Mouse (Mus musculus): ENCODE measurements around the gene Leng1. TPM values are rescaled to one million over a fixed set of nuclear protein-coding genes. Genes with fewer than 3 reads are reported as not detected.

Gene Leng1
- total and polyA plus RNA-seq, 3 experiments = 5.8 to 8.5 (median 6.7) TPM

DNA sequence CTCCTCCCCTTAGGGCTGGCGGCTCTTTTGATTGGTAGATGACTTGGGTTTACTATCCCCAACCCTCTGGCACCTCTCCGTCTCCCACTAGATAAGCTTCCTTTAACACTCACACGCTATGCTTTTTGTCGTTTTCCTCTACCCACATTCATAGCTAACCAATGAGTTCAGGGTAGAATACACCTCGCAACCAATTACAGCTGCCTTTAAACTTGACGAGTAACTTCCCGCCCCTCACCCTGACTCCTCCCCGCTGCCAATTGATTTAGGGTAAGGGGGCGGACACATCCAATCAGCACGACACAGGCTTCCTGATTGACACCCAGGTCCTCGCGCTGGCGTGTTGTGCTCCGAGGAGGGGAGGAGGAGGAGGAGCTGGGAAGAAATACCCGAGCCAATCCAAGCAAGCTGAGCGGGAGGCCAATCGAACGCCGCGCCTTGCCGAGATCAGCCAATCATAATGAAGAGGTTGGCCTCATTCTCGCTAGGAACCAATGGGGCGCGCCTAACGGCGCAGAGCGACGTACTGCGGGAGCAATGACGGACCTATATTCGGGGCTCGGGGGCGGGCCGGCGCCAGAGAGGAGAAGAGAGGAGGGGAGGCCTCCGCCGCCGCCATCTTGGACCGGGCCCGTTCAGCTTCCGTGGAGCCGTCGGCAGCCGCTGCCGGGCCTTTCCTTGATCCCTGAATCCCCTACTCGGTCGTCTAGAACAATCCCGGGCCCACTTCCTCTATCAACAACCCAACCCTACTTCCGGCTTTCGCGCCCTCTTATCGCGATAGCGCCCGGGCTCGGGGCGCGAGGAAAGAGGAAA is 20.8 kb downstream of the Leng1 start, which contains the start of gene Cnot3 (continued):
- TF ChIP-seq POLR2AphosphoS2 (IDR thresholded peaks at IDR 0.05; ENCODE audit: low read depth, low read length) (no peak), PAX5 (IDR thresholded peaks at IDR 0.05; ENCODE audit: low read length) (no peak), TBP (conservative IDR thresholded peaks at IDR 0.05; ENCODE audit: low read depth, low read length) (peak; percentile 78), UBTF (IDR thresholded peaks at IDR 0.05; ENCODE audit: low read depth, low read length) (no peak), POLR2A (IDR thresholded peaks at IDR 0.05; ENCODE audit: low read depth, low read length) (peak; percentile 85), ELF1 (IDR thresholded peaks at IDR 0.05; ENCODE audit: low read depth, low read length) (peak; percentile 84), MEF2A (IDR thresholded peaks at IDR 0.05; ENCODE audit: borderline replicate concordance, low read depth, low read length) (peak; percentile 35; the same call in 1 of the 2 replicates), MAZ (IDR thresholded peaks at IDR 0.05; ENCODE audit: low read depth, low read length) (peak; percentile 56; the same call in 1 of the 2 replicates)

DNA sequence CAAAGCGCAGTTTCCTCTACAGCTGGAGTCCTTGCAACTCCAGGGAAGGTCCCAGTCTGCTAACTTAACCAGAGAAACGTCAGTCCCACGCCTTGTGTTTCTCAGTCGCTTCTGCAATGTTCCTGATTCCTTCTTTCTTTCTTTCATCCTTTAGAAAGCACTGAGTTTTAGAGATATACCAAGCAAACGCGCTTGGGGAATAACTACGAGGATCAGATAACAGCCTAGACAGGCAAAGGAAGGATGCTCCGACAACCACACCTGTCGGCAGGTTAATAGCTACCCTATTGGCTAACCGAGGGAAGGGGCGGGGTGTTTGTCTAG is 21.3 kb downstream of the Leng1 start:
- 0 out of 2 replicates have a peak overlapping the region, but pooled peaks have one; percentile 24 for H3K27ac ChIP-seq (ENCODE audit: insufficient read depth, low read depth)
- no peak overlapping the region for H3K9ac ChIP-seq (ENCODE audit: insufficient read depth, low read depth)
- no peaks in the 10 kb centered on the region for H3K27me3 ChIP-seq (replicated peaks)
- H3K9me3 ChIP-seq (replicated peaks; ENCODE audit: low read length) = no peaks in the 10 kb centered on the region
- dilution Hi-C loops (cut with MboI; ENCODE audit: extremely low pct_ligation_motif_present, extremely low pct_unique_long_range_greater_than_20kb, low sequenced_read_pairs) (no loop called here), in situ Hi-C loops (cut with MboI; ENCODE audit: low pct_ligation_motif_present, low pct_unique_long_range_greater_than_20kb, low sequenced_read_pairs) (no loop called here)
- TF ChIP-seq HCFC1 (IDR thresholded peaks at IDR 0.05; ENCODE audit: low read depth, low read length) (no peak), CHD1 (IDR thresholded peaks at IDR 0.05; ENCODE audit: low read depth, low read length) (no peak), RAD21 (IDR thresholded peaks at IDR 0.05; ENCODE audit: low read depth, low read length) (no peak), MAFK (IDR thresholded peaks at IDR 0.05; ENCODE audit: insufficient replicate concordance, low read length) (no peak), MYC (IDR thresholded peaks at IDR 0.05; ENCODE audit: low read depth, low read length) (0 out of 2 replicates have a peak, but pooled peaks have one; percentile 15), RCOR1 (conservative IDR thresholded peaks at IDR 0.05; ENCODE audit: low read depth, low read length) (peak; percentile 77; the same call in 1 of the 2 replicates), EP300 (IDR thresholded peaks at IDR 0.05; ENCODE audit: low read length) (no peak), TBP (conservative IDR thresholded peaks at IDR 0.05; ENCODE audit: low read depth, low read length) (no peak), SIN3A (IDR thresholded peaks at IDR 0.05; ENCODE audit: low read length) (0 out of 2 replicates have a peak, but pooled peaks have one; percentile 66), MAZ (IDR thresholded peaks at IDR 0.05; ENCODE audit: low read depth, low read length) (no peak), USF2 (conservative IDR thresholded peaks at IDR 0.05; ENCODE audit: low read depth, low read length) (no peak), TCF12 (IDR thresholded peaks at IDR 0.05; ENCODE audit: low read depth, low read length) (peak; percentile 31; the same call in 1 of the 2 replicates), MEF2A (IDR thresholded peaks at IDR 0.05; ENCODE audit: borderline replicate concordance, low read depth, low read length) (no peak; the same call in 1 of the 2 replicates), NELFE (IDR thresholded peaks at IDR 0.05; ENCODE audit: low read depth, low read length) (0 out of 2 replicates have a peak, but pooled peaks have one; percentile 50), CHD2 (IDR thresholded peaks at IDR 0.05; ENCODE audit: low read length) (no peak), UBTF (IDR thresholded peaks at IDR 0.05; ENCODE audit: low read depth, low read length) (no peak), CTCF (conservative IDR thresholded peaks at IDR 0.05 in 1 of 2, IDR thresholded peaks at IDR 0.05 in 1 of 2; ENCODE audit: low read depth in 2 of 2, low read length in 2 of 2) (no peak)
- H3K4me1 ChIP-seq (ENCODE audit: control insufficient read depth in 1 of 2, insufficient read depth in 2 of 2) = peaks cover 13 to 41% of the 10 kb centered on the region in 2 experiments
- peaks cover 40% of the 10 kb centered on the region for H3K79me2 ChIP-seq (replicated peaks; ENCODE audit: control insufficient read depth, extremely low read depth, insufficient read depth, poor library complexity, severe bottlenecking)
- no peak for DNase-seq (ENCODE audit: extremely low read depth)
- peak overlapping the region; percentile 60 to 93 (median 79) for H3K4me3 ChIP-seq (replicated peaks in 1 of 3; ENCODE audit: low read depth in 2 of 3, low read length in 2 of 3, poor library complexity in 1 of 3)
- peaks cover 25 to 58% of the 10 kb centered on the region in 2 experiments for H3K36me3 ChIP-seq (replicated peaks in 1 of 2; ENCODE audit: control insufficient read depth in 1 of 2, insufficient read depth in 1 of 2, low read length in 1 of 2)
- peak overlapping the region; percentile 39; the same call in 1 of the 2 replicates for H3K4me2 ChIP-seq (ENCODE audit: insufficient read depth, low read depth, poor library complexity, severe bottlenecking)

All from CH12.LX (cell line).